Comparison of ENCODE assay signal across 24 mouse cellular contexts in genomic region chr2:113209263-113209662, GRCm38 (mm10).
"Had no signal": no experiment of that assay in that cellular context is flagged by ENCODE, and none has a peak within 500 bp of the region (broad histone marks: within the 10 kb centered on the region; RNA-seq: fewer than 3 reads in every experiment).

No protein-coding gene starts in this region.

- H3K9me3 ChIP-seq: heart, embryonic 13.5 days; heart, embryonic 15.5 days; hindbrain, embryonic 13.5 days; hindbrain, embryonic 15.5 days; kidney, embryonic 15.5 days; limb, embryonic 13.5 days; limb, embryonic 15.5 days had no signal

- H3K4me1 ChIP-seq: heart, embryonic 13.5 days; heart, embryonic 15.5 days; hindbrain, embryonic 13.5 days; kidney, embryonic 15.5 days; limb, embryonic 13.5 days; limb, embryonic 15.5 days had no signal

- DNase-seq: gastrocnemius, postnatal 14 days; gastrocnemius, postnatal 36 days; heart, adult 2 months; heart, postnatal 14 days; heart, postnatal 36 days; kidney, adult 11 months; kidney, adult 2 months; kidney, adult 9 months; kidney, postnatal 14 days; kidney, postnatal 36 days; layer of hippocampus, adult 9-11 months; layer of hippocampus, postnatal 36 days; left cerebral cortex, postnatal 4 days had no signal

- H3K9ac ChIP-seq: heart, embryonic 13.5 days; heart, embryonic 15.5 days; hindbrain, embryonic 13.5 days; hindbrain, embryonic 15.5 days; kidney, embryonic 15.5 days; limb, embryonic 13.5 days; limb, embryonic 15.5 days had no signal

- ATAC-seq: hindbrain, postnatal 0 days; intestine, embryonic 16.5 days had no signal

- H3K36me3 ChIP-seq: heart, embryonic 13.5 days; heart, embryonic 15.5 days; hindbrain, embryonic 13.5 days; hindbrain, embryonic 15.5 days; kidney, embryonic 15.5 days; limb, embryonic 13.5 days; limb, embryonic 15.5 days had no signal

- H3K27ac ChIP-seq: heart, adult 2 months; heart, embryonic 13.5 days; heart, embryonic 15.5 days; hindbrain, embryonic 13.5 days; hindbrain, embryonic 15.5 days; hindbrain, postnatal 0 days; kidney, embryonic 15.5 days; kidney, postnatal 0 days; limb, embryonic 13.5 days; limb, embryonic 15.5 days had no signal

- H3K4me2 ChIP-seq: heart, embryonic 11.5 days; heart, embryonic 13.5 days; heart, embryonic 15.5 days; hindbrain, embryonic 13.5 days; hindbrain, embryonic 15.5 days; kidney, embryonic 15.5 days; limb, embryonic 13.5 days; limb, embryonic 15.5 days had no signal

- H3K4me3 ChIP-seq: heart, adult 2 months; heart, embryonic 13.5 days; heart, embryonic 15.5 days; hindbrain, embryonic 13.5 days; hindbrain, embryonic 15.5 days; kidney, embryonic 15.5 days; limb, embryonic 13.5 days; limb, embryonic 15.5 days had no signal
